Mouse (Mus musculus) embryonic facial prominence, embryonic 15.5 days (tissue): Measurements from ENCODE around the gene 4930469K13Rik. TPM values are rescaled to one million over a fixed set of nuclear protein-coding genes. Genes with fewer than 3 reads are reported as not detected.

Source experiments
- ATAC-seq: fragments of 200-750 bp; cut with Nextera tagmentation; 2 replicates; pipeline ENCODE4 v1.8.0; 2017; ENCODE audit warnings: low read depth, moderate TSS enrichment; ENCODE audit not compliant: insufficient number of reproducible peaks, low FRiP score, low TSS enrichment
- H3K27ac ChIP-seq: fragments of 300-500 bp; sonication (generic); replicated peaks from 2 replicates; pipeline ENCODE4 v1.5.1; 2015; ENCODE audit warnings: mild to moderate bottlenecking, inconsistent platforms
- H3K27me3 ChIP-seq: fragments of 300-500 bp; sonication (generic); 2 replicates; pipeline ENCODE4 v1.6.1; 2015; ENCODE audit warnings: inconsistent platforms
- H3K36me3 ChIP-seq: fragments of 300-500 bp; sonication (generic); 2 replicates; pipeline ENCODE4 v1.6.1; 2015; ENCODE audit warnings: mild to moderate bottlenecking, inconsistent platforms
- H3K4me1 ChIP-seq: fragments of 300-500 bp; sonication (generic); 2 replicates; pipeline ENCODE4 v1.6.1; 2015; ENCODE audit warnings: inconsistent platforms
- H3K4me2 ChIP-seq: fragments of 300-500 bp; sonication (generic); replicated peaks from 2 replicates; pipeline ENCODE4 v1.6.1; 2015; ENCODE audit warnings: mild to moderate bottlenecking, inconsistent platforms
- H3K4me3 ChIP-seq: fragments of 300-500 bp; sonication (generic); replicated peaks from 2 replicates; pipeline ENCODE4 v1.5.1; 2015; ENCODE audit warnings: mild to moderate bottlenecking, inconsistent platforms
- H3K9ac ChIP-seq: fragments of 300-500 bp; sonication (generic); 2 replicates; pipeline ENCODE4 v1.6.1; 2015; ENCODE audit warnings: inconsistent platforms
- H3K9me3 ChIP-seq: fragments of 300-500 bp; sonication (generic); replicated peaks from 2 replicates; pipeline ENCODE4 v1.6.1; 2016; ENCODE audit warnings: inconsistent platforms
- WGBS: fragments of 180-500 bp; shearing (Covaris S2); methylation state at CpG from one replicate; pipeline ENCODE4 v1.1.7; 2015; 5-methylcytosine and 5-hydroxymethylcytosine counted together
- polyA plus RNA-seq: library from polyadenylated mRNA; unstranded; fragments of >200 nt; fragmentation: Nextera tagmentation; extraction: Ambion mirVana; gene quantifications from 2 replicates; pipeline ENCODE4 v1.2.1, GENCODE M21; 2015

4930469K13Rik gene
- polyA plus RNA-seq, 1 experiment from 2014 or later, result 1.5 TPM

GRCm38 (mm10) chr11:34078581-34078980 is 19.8 kb downstream of the 4930469K13Rik start:
- Histone ChIP-seq H3K4me3 (no peak overlapping the region), H3K4me2 (no peak overlapping the region), H3K36me3 (no peaks in the 10 kb centered on the region), H3K27me3 (no peaks in the 10 kb centered on the region), H3K4me1 (peaks cover 13% of the 10 kb centered on the region), H3K27ac (no peak overlapping the region), H3K9ac (no peak overlapping the region), H3K9me3 (no peaks in the 10 kb centered on the region)
- WGBS, result 85% methylated on average over 7 of the region's 7 CpGs
- no peak for ATAC-seq

GRCm38 (mm10) chr11:34077870-34078269 is 20.5 kb downstream of the 4930469K13Rik start:
- no peak overlapping the region for H3K9ac ChIP-seq
- H3K4me1 ChIP-seq, result peaks cover 13% of the 10 kb centered on the region
- no peaks in the 10 kb centered on the region for H3K27me3 ChIP-seq
- no peaks in the 10 kb centered on the region for H3K36me3 ChIP-seq
- ATAC-seq, result no peak
- no peak overlapping the region for H3K4me3 ChIP-seq
- H3K27ac ChIP-seq, result no peak overlapping the region
- WGBS, result 56% methylated on average over 2 of the region's 2 CpGs
- no peak overlapping the region for H3K4me2 ChIP-seq
- no peaks in the 10 kb centered on the region for H3K9me3 ChIP-seq

- ATAC-seq, result no peak
- no peak overlapping the region for H3K4me2 ChIP-seq
- 21% methylated on average over 15 of the region's 15 CpGs for WGBS
- peaks cover 12% of the 10 kb centered on the region for H3K4me1 ChIP-seq
- no peaks in the 10 kb centered on the region for H3K27me3 ChIP-seq
- H3K9ac ChIP-seq, result no peak overlapping the region
- no peak overlapping the region for H3K27ac ChIP-seq
- H3K9me3 ChIP-seq, result no peaks in the 10 kb centered on the region
- no peaks in the 10 kb centered on the region for H3K36me3 ChIP-seq
- H3K4me3 ChIP-seq, result no peak overlapping the region
Measured at GRCm38 (mm10) chr11:34073776-34074175, 24.6 kb downstream of the 4930469K13Rik start.

- Histone ChIP-seq H3K9ac (no peak overlapping the region), H3K4me1 (peaks cover 12% of the 10 kb centered on the region), H3K9me3 (no peaks in the 10 kb centered on the region), H3K4me3 (no peak overlapping the region), H3K27me3 (no peaks in the 10 kb centered on the region), H3K4me2 (no peak overlapping the region), H3K27ac (no peak overlapping the region), H3K36me3 (no peaks in the 10 kb centered on the region)
- ATAC-seq, result peak; percentile 51; the same call in 1 of the 2 replicates
- WGBS, result 54% methylated on average over 4 of the region's 4 CpGs
Measured at GRCm38 (mm10) chr11:34072309-34072708, 26.0 kb downstream of the 4930469K13Rik start.

GRCm38 (mm10) chr11:34070596-34070995 is 27.8 kb downstream of the 4930469K13Rik start:
- no peak overlapping the region for H3K9ac ChIP-seq
- no peaks in the 10 kb centered on the region for H3K36me3 ChIP-seq
- no peaks in the 10 kb centered on the region for H3K9me3 ChIP-seq
- ATAC-seq, result no peak
- H3K27me3 ChIP-seq, result no peaks in the 10 kb centered on the region
- H3K4me3 ChIP-seq, result no peak overlapping the region
- H3K4me1 ChIP-seq, result peaks cover 12% of the 10 kb centered on the region
- no peak overlapping the region for H3K27ac ChIP-seq
- no peak overlapping the region for H3K4me2 ChIP-seq

- Histone ChIP-seq H3K27ac (no peak overlapping the region), H3K4me2 (no peak overlapping the region), H3K9ac (no peak overlapping the region), H3K27me3 (no peaks in the 10 kb centered on the region), H3K4me3 (no peak overlapping the region), H3K4me1 (peaks cover 7% of the 10 kb centered on the region), H3K36me3 (no peaks in the 10 kb centered on the region), H3K9me3 (no peaks in the 10 kb centered on the region)
- no peak for ATAC-seq
- 37% methylated on average over 5 of the region's 5 CpGs for WGBS
Measured at GRCm38 (mm10) chr11:34063702-34064485, 34.5 kb downstream of the 4930469K13Rik start.

- H3K4me1 ChIP-seq, result peaks cover 7% of the 10 kb centered on the region
- no peaks in the 10 kb centered on the region for H3K9me3 ChIP-seq
- no peak for ATAC-seq
- no peaks in the 10 kb centered on the region for H3K36me3 ChIP-seq
- H3K4me3 ChIP-seq, result no peak overlapping the region
- no peak overlapping the region for H3K9ac ChIP-seq
- no peak overlapping the region for H3K4me2 ChIP-seq
- no peak overlapping the region for H3K27ac ChIP-seq
- H3K27me3 ChIP-seq, result no peaks in the 10 kb centered on the region
- WGBS, result 60% methylated on average over 2 of the region's 2 CpGs
Measured at GRCm38 (mm10) chr11:34063257-34063656, 35.1 kb downstream of the 4930469K13Rik start.

GRCm38 (mm10) chr11:34061740-34062139 is 36.6 kb downstream of the 4930469K13Rik start:
- H3K27me3 ChIP-seq, result no peaks in the 10 kb centered on the region
- H3K4me1 ChIP-seq, result peaks cover 7% of the 10 kb centered on the region
- no peak overlapping the region for H3K4me2 ChIP-seq
- 59% methylated on average over 6 of the region's 6 CpGs for WGBS
- no peak overlapping the region for H3K9ac ChIP-seq
- ATAC-seq, result 0 out of 2 replicates have a peak, but pooled peaks have one; percentile 24
- H3K27ac ChIP-seq, result no peak overlapping the region
- no peaks in the 10 kb centered on the region for H3K9me3 ChIP-seq
- H3K4me3 ChIP-seq, result no peak overlapping the region
- no peaks in the 10 kb centered on the region for H3K36me3 ChIP-seq

- Histone ChIP-seq H3K4me3 (no peak overlapping the region), H3K4me2 (no peak overlapping the region), H3K9ac (no peak overlapping the region), H3K27ac (no peak overlapping the region), H3K9me3 (no peaks in the 10 kb centered on the region), H3K4me1 (peaks cover 4% of the 10 kb centered on the region), H3K27me3 (no peaks in the 10 kb centered on the region), H3K36me3 (no peaks in the 10 kb centered on the region)
- no peak for ATAC-seq
- 79% methylated on average over 6 of the region's 6 CpGs for WGBS
Measured at GRCm38 (mm10) chr11:34058960-34059359, 39.4 kb downstream of the 4930469K13Rik start.

GRCm38 (mm10) chr11:34058332-34058731 is 40.0 kb downstream of the 4930469K13Rik start:
- Histone ChIP-seq H3K4me1 (no peaks in the 10 kb centered on the region), H3K4me2 (no peak overlapping the region), H3K27me3 (no peaks in the 10 kb centered on the region), H3K9me3 (no peaks in the 10 kb centered on the region), H3K27ac (no peak overlapping the region), H3K4me3 (no peak overlapping the region), H3K36me3 (no peaks in the 10 kb centered on the region), H3K9ac (no peak overlapping the region)
- no peak for ATAC-seq

GRCm38 (mm10) chr11:34056715-34057114 is 41.6 kb downstream of the 4930469K13Rik start:
- no peak overlapping the region for H3K27ac ChIP-seq
- H3K4me2 ChIP-seq, result no peak overlapping the region
- no peak overlapping the region for H3K4me3 ChIP-seq
- H3K9ac ChIP-seq, result no peak overlapping the region
- no peak for ATAC-seq
- no peaks in the 10 kb centered on the region for H3K4me1 ChIP-seq
- no peaks in the 10 kb centered on the region for H3K27me3 ChIP-seq
- no peaks in the 10 kb centered on the region for H3K9me3 ChIP-seq
- H3K36me3 ChIP-seq, result no peaks in the 10 kb centered on the region
- 79% methylated on average over 1 of the region's 1 CpGs for WGBS
